Mouse (Mus musculus): Measurements from ENCODE around the gene Tmem267.

The Tmem267 gene

DNA sequence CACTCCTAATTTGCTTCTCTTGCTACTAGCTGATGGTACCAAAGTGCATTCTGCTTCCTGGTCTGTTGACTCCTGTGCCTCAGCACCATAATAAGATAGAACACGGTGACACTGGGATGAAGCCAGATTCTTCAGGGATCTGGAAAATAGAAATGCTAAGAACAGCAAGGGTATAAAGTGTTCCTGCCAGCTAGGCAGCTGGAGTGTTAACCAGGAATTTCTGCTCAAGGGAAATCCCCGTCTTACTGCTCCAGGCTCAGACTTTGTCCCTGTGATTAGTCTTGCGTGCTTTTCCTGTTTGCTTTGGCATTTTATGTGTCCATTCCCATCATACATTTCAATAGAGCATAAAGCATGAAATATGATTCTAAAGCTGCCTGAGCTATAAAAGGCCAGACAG lies 131.9 kb downstream of the Tmem267 start:
- no peak for DNase-seq

- no peak for DNase-seq
Measured at GRCm38 (mm10) chr13:119623634-119624033, 135.8 kb downstream of the Tmem267 start, which contains the start of gene Ccl28. Ccl28 (plus strand) TSS chr13:119623819.

DNA sequence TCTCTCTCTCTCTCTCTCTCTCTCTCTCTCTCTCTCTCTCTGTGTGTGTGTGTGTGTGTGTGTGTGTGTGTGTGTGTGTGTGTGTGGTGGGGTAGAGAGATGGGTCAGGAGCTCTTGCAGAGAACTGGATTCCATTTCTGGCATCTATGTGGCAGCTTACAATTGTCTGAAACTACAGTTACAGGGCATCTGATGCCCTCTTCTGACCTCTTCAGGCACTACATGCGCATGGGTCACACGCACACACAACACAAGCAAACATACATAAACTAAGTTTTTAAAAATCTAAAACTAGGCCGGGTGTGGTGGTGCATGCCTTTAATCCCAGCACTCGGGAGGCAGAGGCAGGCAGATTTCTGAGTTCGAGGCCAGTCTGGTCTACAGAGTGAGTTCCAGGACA lies 138.1 kb downstream of the Tmem267 start:
- DNase-seq = peak; percentile 22

- peak; percentile 81 for DNase-seq
Measured at GRCm38 (mm10) chr13:119631482-119632155, 143.8 kb downstream of the Tmem267 start.

DNA sequence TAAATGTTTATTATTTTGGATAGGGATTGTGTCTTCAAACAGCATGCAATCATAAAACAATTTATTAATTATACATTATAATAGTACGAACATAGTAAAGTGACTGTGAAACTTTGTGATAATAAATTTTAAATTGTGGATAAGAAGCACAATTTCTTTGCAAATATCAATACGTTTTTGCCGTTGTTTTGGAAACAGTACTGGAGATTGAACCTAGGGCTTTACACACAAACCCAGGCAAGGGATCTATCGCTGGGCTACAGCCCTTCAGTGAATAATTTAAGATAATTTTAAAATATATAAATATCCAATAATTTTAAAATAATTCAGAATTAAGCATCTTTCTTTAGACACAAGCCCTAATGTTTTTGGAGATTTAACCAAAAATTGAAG lies 144.3 kb downstream of the Tmem267 start:
- no peak for DNase-seq

GRCm38 (mm10) chr13:119635496-119635895 lies 147.7 kb downstream of the Tmem267 start:
- DNase-seq = no peak

GRCm38 (mm10) chr13:119637837-119638236 lies 150.0 kb downstream of the Tmem267 start:
- DNase-seq = no peak

DNA sequence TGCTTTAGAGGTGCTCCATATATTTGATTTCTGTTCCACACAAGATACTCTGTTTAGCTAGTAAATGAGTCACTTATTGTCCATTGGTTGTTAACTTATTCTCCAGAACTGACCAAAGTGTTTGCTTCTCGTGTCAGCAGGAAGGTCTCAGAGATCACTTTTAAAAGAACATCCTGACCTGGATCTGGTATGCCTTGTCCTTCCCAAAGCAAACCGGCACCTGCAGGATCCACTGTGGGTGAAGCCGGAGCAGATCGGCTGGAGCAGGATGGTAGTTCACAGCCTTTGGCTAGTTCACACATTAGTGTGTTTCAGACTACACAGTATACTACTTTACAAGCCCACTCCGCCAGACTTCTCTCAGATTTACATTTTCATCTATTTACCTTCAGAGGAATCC lies 150.6 kb downstream of the Tmem267 start:
- no peak for DNase-seq

- no peak for DNase-seq
Measured at GRCm38 (mm10) chr13:119639302-119639701, 151.5 kb downstream of the Tmem267 start.

DNA sequence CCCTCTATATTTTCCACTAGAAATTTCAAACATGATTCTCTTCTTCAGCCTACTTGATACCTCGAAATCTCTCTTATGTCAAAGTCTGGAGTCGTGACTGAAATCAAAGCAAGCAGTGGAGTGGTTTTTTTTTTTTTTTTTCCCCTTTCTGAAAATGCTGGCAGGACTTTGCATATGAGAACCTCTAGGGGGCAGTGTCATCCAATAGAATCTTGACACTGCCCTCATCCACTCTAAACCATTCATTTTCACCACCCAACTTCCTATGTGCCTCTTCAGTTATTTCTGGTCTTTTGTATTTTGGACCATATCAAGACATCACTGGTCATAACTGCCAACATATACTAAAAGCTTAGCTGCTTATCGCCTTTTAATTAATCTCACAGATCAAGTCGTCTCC lies 152.7 kb downstream of the Tmem267 start:
- DNase-seq = peak; percentile 10

- no peak for DNase-seq
Measured at GRCm38 (mm10) chr13:119641145-119641544, 153.3 kb downstream of the Tmem267 start.

DNA sequence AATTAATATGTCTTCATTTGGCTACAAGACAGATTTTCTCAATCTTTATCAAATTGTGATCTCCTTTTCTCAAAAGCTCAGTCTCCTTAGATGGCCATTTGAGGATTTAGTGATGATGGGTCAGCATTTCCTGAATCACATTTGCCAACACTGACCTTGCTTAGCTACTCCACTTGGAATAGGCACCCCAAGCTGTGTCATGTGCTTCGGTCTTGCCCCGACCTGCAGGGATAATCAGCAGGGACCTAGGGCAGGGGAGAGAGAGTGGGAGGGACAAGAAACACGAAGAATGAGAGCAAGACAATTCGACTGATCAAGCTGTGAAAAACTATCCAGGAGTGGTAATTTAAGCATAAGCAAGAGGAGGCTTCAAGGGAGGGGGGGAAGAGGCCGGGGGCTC lies 156.9 kb downstream of the Tmem267 start:
- DNase-seq = no peak

DNA sequence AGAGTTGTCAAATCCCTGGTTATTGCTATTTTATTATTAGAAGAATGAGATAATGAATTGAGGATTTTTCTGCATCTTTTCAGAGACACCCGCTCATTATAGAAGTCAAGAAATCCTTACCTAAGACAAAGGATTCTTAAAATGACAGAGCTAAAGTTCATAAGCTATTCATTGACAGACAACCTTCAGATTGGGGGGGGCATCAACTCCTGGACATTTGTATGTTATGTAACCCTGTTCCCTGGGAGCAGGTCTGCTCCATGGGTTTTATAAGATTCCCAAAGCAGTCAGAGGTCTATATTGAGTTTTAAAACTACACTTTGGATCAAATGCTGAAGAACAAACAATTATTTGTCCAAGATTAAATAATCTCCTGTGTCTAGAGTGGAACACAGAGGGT lies 158.7 kb downstream of the Tmem267 start:
- DNase-seq = no peak

DNA sequence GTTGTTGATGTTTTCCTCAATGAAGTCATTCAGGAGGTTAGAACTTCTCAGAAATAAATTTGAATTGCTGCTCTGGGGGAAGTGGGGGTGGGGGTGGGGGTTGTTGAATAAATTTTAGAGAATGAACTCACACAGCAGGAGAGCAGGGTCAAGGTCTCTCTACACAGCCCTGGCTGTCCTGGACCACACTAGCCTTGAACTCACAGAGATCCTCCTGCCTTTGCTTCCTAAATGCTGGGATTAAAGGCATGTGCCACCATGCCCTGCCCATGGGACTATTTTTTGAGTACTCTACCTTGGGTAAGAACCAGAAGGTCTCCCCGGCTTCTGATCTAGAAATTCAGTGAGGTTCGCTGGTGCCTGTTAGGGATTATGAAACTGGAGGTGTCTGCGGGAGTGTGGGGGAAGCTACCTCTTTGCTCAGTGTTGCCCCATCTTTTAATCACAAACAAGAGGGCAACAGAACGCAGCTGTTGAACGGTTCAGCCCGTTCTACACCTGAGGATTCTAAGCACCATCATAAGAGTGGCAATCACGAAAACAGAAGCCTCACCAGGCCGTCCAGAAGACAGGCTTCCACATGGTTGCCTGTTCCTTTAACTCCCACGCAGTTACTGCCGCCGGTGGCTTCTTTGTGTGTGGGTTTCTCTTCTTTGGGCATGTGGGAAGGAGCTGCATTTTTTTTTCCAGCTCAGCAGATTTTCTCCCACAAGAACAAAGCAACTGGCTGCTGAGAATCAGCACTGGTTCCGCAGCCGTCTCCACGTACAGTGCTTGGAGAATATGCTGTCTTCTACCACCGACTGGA lies 161.3 kb downstream of the Tmem267 start:
- DNase-seq = no peak

DNA sequence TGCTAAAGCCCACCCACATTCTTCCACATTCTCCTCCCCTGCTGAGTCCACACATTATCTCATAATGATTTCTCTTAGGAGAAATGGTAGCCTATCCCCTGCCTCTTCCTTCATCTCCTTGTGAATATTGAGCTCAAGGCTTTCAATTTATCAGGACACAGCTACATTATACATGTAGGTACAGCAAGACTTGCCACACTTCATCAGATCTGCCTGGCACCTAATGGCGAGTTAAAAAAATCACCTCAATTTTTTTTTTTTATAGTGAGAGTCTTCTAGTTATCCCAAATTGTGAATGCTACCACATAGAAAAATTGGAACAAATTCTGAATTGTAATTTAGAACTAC lies 161.8 kb downstream of the Tmem267 start:
- DNase-seq = no peak

- DNase-seq = no peak
Measured at GRCm38 (mm10) chr13:119654734-119655133, 166.9 kb downstream of the Tmem267 start.

DNA sequence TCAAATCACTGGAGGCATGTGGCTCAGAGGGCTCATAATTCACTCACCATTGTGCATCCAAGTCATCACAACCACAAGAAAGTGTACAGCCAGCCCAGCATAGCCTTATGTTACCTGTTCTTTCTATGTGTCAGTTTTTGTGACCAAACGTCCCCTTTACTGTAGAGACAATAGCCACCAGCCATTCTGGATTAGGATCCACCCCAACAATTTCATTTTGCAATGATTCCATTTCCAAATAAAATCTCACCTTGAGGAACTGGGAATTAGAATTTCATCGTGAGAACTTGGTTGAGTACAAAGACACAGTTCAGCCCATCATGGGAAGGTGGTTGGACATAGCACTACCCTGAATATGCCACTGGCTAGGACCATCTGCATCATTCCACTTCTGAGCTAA lies 168.4 kb downstream of the Tmem267 start:
- DNase-seq = no peak

- DNase-seq = no peak
Measured at GRCm38 (mm10) chr13:119656846-119657416, 169.1 kb downstream of the Tmem267 start.
